Mouse (Mus musculus) midbrain, embryonic 10.5 days (tissue): Measurements from ENCODE around the gene S100a9. TPM values are rescaled to one million over a fixed set of nuclear protein-coding genes. Genes with fewer than 3 reads are reported as not detected.

Experiments
- DNase-seq: peaks from one replicate; pipeline ENCODE4 v3.0.0-alpha.2; 2017; ENCODE audit warnings: low spot score
- H3K27ac ChIP-seq: fragments of 300-500 bp; sonication (generic); replicated peaks from 2 replicates; pipeline ENCODE4 v1.5.1; 2016; ENCODE audit warnings: mild to moderate bottlenecking
- H3K27me3 ChIP-seq: fragments of 300-500 bp; sonication (generic); 2 replicates; pipeline ENCODE4 v1.6.1; 2016; ENCODE audit warnings: low read depth, mild to moderate bottlenecking; ENCODE audit not compliant: poor library complexity, severe bottlenecking
- H3K36me3 ChIP-seq: fragments of 300-500 bp; sonication (generic); 2 replicates; pipeline ENCODE4 v1.6.1; 2016; ENCODE audit warnings: mild to moderate bottlenecking, moderate library complexity
- H3K4me1 ChIP-seq: fragments of 300-500 bp; sonication (generic); 2 replicates; pipeline ENCODE4 v1.6.1; 2016
- H3K4me3 ChIP-seq: fragments of 300-500 bp; sonication (generic); 2 replicates; pipeline ENCODE4 v1.5.1; 2016; ENCODE audit warnings: mild to moderate bottlenecking, moderate library complexity
- H3K9me3 ChIP-seq: fragments of 300-500 bp; sonication (generic); replicated peaks from 2 replicates; pipeline ENCODE4 v1.6.1; 2016; ENCODE audit warnings: mild to moderate bottlenecking
- WGBS: fragments of 180-500 bp; shearing (Covaris S2); methylation state at CpG from one replicate; pipeline ENCODE4 v1.1.7; 2016; 5-methylcytosine and 5-hydroxymethylcytosine counted together
- polyA plus RNA-seq: library from polyadenylated mRNA; unstranded; fragments of >200 nt; fragmentation: Nextera tagmentation; extraction: Ambion mirVana; gene quantifications from 2 replicates; pipeline ENCODE4 v1.2.1, GENCODE M21; 2016

S100a9 gene
- polyA plus RNA-seq, 1 experiment from 2014 or later = not detected

DNA sequence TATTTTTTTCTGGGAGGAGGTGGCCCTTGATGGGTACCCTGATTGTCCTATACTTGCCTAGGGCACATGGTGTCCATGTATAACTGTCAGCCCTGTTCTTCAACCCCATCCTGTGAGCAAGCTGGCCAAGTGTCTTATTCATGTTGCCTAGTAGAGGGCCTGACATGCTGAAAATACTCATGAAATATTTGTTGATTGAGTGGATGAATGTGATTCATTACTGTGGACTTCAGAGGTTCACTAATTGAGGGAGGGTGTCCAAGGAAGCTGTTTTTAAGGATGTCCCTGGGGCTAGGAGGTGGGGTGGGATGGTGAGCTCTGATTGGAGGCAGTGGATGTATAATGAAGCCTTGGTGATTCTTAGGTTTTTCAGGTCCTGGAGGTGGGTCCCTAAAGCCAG is 41.8 kb downstream of the S100a9 start, which contains the start of gene S100a7a:
Gene S100a7a (plus strand): TSS at position 301 of the 400 bp plus-strand sequence.
- no peaks in the 10 kb centered on the region for H3K9me3 ChIP-seq
- H3K36me3 ChIP-seq = no peaks in the 10 kb centered on the region
- DNase-seq = no peak
- no peak within 1 kb of the TSS for H3K4me3 ChIP-seq
- no peak within 1 kb of the TSS for H3K27ac ChIP-seq
- no peaks in the 10 kb centered on the region for H3K27me3 ChIP-seq
- no peaks in the 10 kb centered on the region for H3K4me1 ChIP-seq

- DNase-seq = peak; percentile 67
- no peaks in the 10 kb centered on the region for H3K9me3 ChIP-seq
- 32% methylated on average over 5 of the region's 5 CpGs for WGBS
- H3K4me1 ChIP-seq = no peaks in the 10 kb centered on the region
- no peak overlapping the region for H3K27ac ChIP-seq
- H3K36me3 ChIP-seq = no peaks in the 10 kb centered on the region
- H3K27me3 ChIP-seq = no peaks in the 10 kb centered on the region
- no peak overlapping the region for H3K4me3 ChIP-seq
Measured at GRCm38 (mm10) chr3:90652878-90653508, 42.5 kb downstream of the S100a9 start.

GRCm38 (mm10) chr3:90649832-90650231 is 45.7 kb downstream of the S100a9 start:
- Histone ChIP-seq H3K4me1 (no peaks in the 10 kb centered on the region), H3K4me3 (no peak overlapping the region), H3K9me3 (no peaks in the 10 kb centered on the region), H3K27ac (no peak overlapping the region), H3K27me3 (no peaks in the 10 kb centered on the region), H3K36me3 (no peaks in the 10 kb centered on the region)
- WGBS = 85% methylated on average over 2 of the region's 2 CpGs
- no peak for DNase-seq

- Histone ChIP-seq H3K4me1 (no peaks in the 10 kb centered on the region), H3K27me3 (no peaks in the 10 kb centered on the region), H3K9me3 (no peaks in the 10 kb centered on the region), H3K4me3 (no peak overlapping the region), H3K36me3 (no peaks in the 10 kb centered on the region), H3K27ac (no peak overlapping the region)
- no peak for DNase-seq
Measured at GRCm38 (mm10) chr3:90648981-90649380, 46.5 kb downstream of the S100a9 start.

- no peaks in the 10 kb centered on the region for H3K4me1 ChIP-seq
- no peaks in the 10 kb centered on the region for H3K27me3 ChIP-seq
- DNase-seq = no peak
- no peaks in the 10 kb centered on the region for H3K36me3 ChIP-seq
- no peaks in the 10 kb centered on the region for H3K9me3 ChIP-seq
- no peak overlapping the region for H3K4me3 ChIP-seq
- no peak overlapping the region for H3K27ac ChIP-seq
- WGBS = 85% methylated on average over 1 of the region's 1 CpGs
Measured at GRCm38 (mm10) chr3:90647291-90647690, 48.2 kb downstream of the S100a9 start.

GRCm38 (mm10) chr3:90644220-90644619 is 51.3 kb downstream of the S100a9 start:
- no peaks in the 10 kb centered on the region for H3K9me3 ChIP-seq
- no peaks in the 10 kb centered on the region for H3K36me3 ChIP-seq
- H3K27me3 ChIP-seq = no peaks in the 10 kb centered on the region
- H3K4me1 ChIP-seq = no peaks in the 10 kb centered on the region
- WGBS = 57% methylated on average over 3 of the region's 3 CpGs
- H3K27ac ChIP-seq = no peak overlapping the region
- peak; percentile 23 for DNase-seq
- no peak overlapping the region for H3K4me3 ChIP-seq

Other genes starting within 250 kb of the S100a9 start
- gene Npr1, start 229.9 kb downstream of the S100a9 start, polyA plus RNA-seq = 2.9 and 3.3 TPM in 2 replicates
- 343 and 346 TPM in 2 replicates for gene Ilf2, start 219.6 kb downstream of the S100a9 start, polyA plus RNA-seq
- gene Snapin, start 204.7 kb downstream of the S100a9 start, polyA plus RNA-seq = 65.5 and 75.1 TPM in 2 replicates
- gene Chtop, start 186.2 kb downstream of the S100a9 start, polyA plus RNA-seq = 193 and 205 TPM in 2 replicates
- gene S100a1, start 181.3 kb downstream of the S100a9 start, polyA plus RNA-seq = 5.4 and 7.2 TPM in 2 replicates
- gene S100a13, start 181.3 kb downstream of the S100a9 start, polyA plus RNA-seq = 9.3 and 9.5 TPM in 2 replicates
- not detected in 2 replicates for gene S100a14, start 168.9 kb downstream of the S100a9 start, polyA plus RNA-seq
- 30.8 and 35.3 TPM in 2 replicates for gene S100a16, start 158.5 kb downstream of the S100a9 start, polyA plus RNA-seq
- gene S100a3, start 135.1 kb downstream of the S100a9 start, polyA plus RNA-seq = not detected in 2 replicates
- gene S100a2, start 105.5 kb downstream of the S100a9 start, polyA plus RNA-seq = not detected in 2 replicates
- gene Gm42674, start 93.8 kb downstream of the S100a9 start, polyA plus RNA-seq = not detected in 2 replicates
- gene S100a4, start 92.0 kb downstream of the S100a9 start, polyA plus RNA-seq = 0.35 and 0.81 TPM in 2 replicates
- gene S100a5, start 87.2 kb downstream of the S100a9 start, polyA plus RNA-seq = not detected in 2 replicates
- gene S100a6, start 82.8 kb downstream of the S100a9 start, polyA plus RNA-seq = 14.0 and 23.4 TPM in 2 replicates
- 0.15 TPM in 1 of 2 replicates, not detected in the other for gene S100a7a, start 41.7 kb downstream of the S100a9 start, polyA plus RNA-seq
- 2.3 TPM in 1 of 2 replicates, not detected in the other for gene S100a8, start 26.7 kb downstream of the S100a9 start, polyA plus RNA-seq
- gene Pglyrp4, start 31.2 kb upstream of the S100a9 start, polyA plus RNA-seq = not detected in 2 replicates
- not detected in 2 replicates for gene Gm5849, start 82.2 kb upstream of the S100a9 start, polyA plus RNA-seq